Mouse (Mus musculus) left cerebral cortex, adult 2 months (tissue): ENCODE measurements around the gene Dirc2. TPM values are rescaled to one million over a fixed set of nuclear protein-coding genes. Genes with fewer than 3 reads are reported as not detected.

ENCODE experiments used
- DNase-seq, 2 experiments: peaks; one replicate each; pipeline ENCODE4 v3.0.0; 2021 to 2022; ENCODE audit warnings: low spot score in 2 of 2, mixed read lengths in 1 of 2; ENCODE audit errors: extremely low spot score in 1 of 2
- H3K27ac ChIP-seq: fragments of 200-600 bp; 2 replicates; pipeline ENCODE4 v1.8.1; 2022
- H3K4me3 ChIP-seq: fragments of 200-600 bp; 2 replicates; pipeline ENCODE4 v1.8.1; 2022
- CTCF ChIP-seq: fragments of 200-600 bp; IDR thresholded peaks from 2 replicates; pipeline ENCODE4 v1.8.1; 2022; ENCODE audit warnings: antibody characterized with exemption, mild to moderate bottlenecking, moderate library complexity
- intact Hi-C: fragments of 180-260 bp; cut with DNase I; formaldehyde crosslinking; loops from one replicate; pipeline ENCODE4 v1.15.1; 2025
- total RNA-seq, 2 experiments: library from RNA; stranded (reverse); gene quantifications; 2 replicates each; pipeline ENCODE4 v1.2.3; 2021

Dirc2 gene
- total RNA-seq, 2 experiments from 2014 or later = 61.3 to 67.1 TPM

- TF ChIP-seq CTCF = no peak
- no peak overlapping the region for H3K4me3 ChIP-seq
- DNase-seq = peak; percentile 50 to 59
- intact Hi-C loops = no loop called here
- H3K27ac ChIP-seq = no peak overlapping the region
Observed at GRCm38 (mm10) chr16:35701823-35702222, 67.3 kb downstream of the Dirc2 start.

- Histone ChIP-seq H3K4me3 (no peak overlapping the region), H3K27ac (no peak overlapping the region)
- TF ChIP-seq CTCF = no peak
- intact Hi-C loops = no loop called here
- no peak for DNase-seq
Observed at GRCm38 (mm10) chr16:35696103-35696502, 73.1 kb downstream of the Dirc2 start.

GRCm38 (mm10) chr16:35694250-35694846, 74.8 kb downstream of the Dirc2 start:
- intact Hi-C loops = no loop called here
- no peak for TF ChIP-seq CTCF
- no peak for DNase-seq
- no peak overlapping the region for H3K4me3 ChIP-seq
- no peak overlapping the region for H3K27ac ChIP-seq

- Histone ChIP-seq H3K27ac (no peak overlapping the region), H3K4me3 (no peak overlapping the region)
- TF ChIP-seq CTCF = no peak
- intact Hi-C loops = no loop called here
- DNase-seq = no peak
Observed at GRCm38 (mm10) chr16:35691606-35692005, 77.5 kb downstream of the Dirc2 start.

- no peak for TF ChIP-seq CTCF
- Histone ChIP-seq H3K27ac (no peak overlapping the region), H3K4me3 (no peak overlapping the region)
- no peak for DNase-seq
- intact Hi-C loops = no loop called here
Observed at GRCm38 (mm10) chr16:35686491-35686890, 82.7 kb downstream of the Dirc2 start.

GRCm38 (mm10) chr16:35685027-35685426, 84.1 kb downstream of the Dirc2 start:
- TF ChIP-seq CTCF = no peak
- H3K27ac ChIP-seq = no peak overlapping the region
- H3K4me3 ChIP-seq = no peak overlapping the region
- intact Hi-C loops = no loop called here
- no peak for DNase-seq

GRCm38 (mm10) chr16:35681327-35682108, 87.6 kb downstream of the Dirc2 start:
- H3K27ac ChIP-seq = no peak overlapping the region
- DNase-seq = no peak
- intact Hi-C loops = no loop called here

GRCm38 (mm10) chr16:35678476-35678875, 90.7 kb downstream of the Dirc2 start:
- no peak for TF ChIP-seq CTCF

More at GRCm38 (mm10) chr16:35681327-35682108, 87.6 kb downstream of the Dirc2 start:
- TF ChIP-seq CTCF = no peak
- H3K4me3 ChIP-seq = no peak overlapping the region

GRCm38 (mm10) chr16:35677511-35678113, 91.5 kb downstream of the Dirc2 start:
- intact Hi-C loops = no loop called here
- Histone ChIP-seq H3K27ac (no peak overlapping the region), H3K4me3 (no peak overlapping the region)
- TF ChIP-seq CTCF = no peak
- no peak for DNase-seq

More at GRCm38 (mm10) chr16:35678476-35678875, 90.7 kb downstream of the Dirc2 start:
- no peak for DNase-seq
- H3K4me3 ChIP-seq = no peak overlapping the region
- H3K27ac ChIP-seq = no peak overlapping the region
- intact Hi-C loops = no loop called here

GRCm38 (mm10) chr16:35664847-35665246, 104.3 kb downstream of the Dirc2 start:
- no peak for TF ChIP-seq CTCF

GRCm38 (mm10) chr16:35663831-35664414, 105.2 kb downstream of the Dirc2 start:
- DNase-seq = no peak
- Histone ChIP-seq H3K27ac (no peak overlapping the region), H3K4me3 (no peak overlapping the region)
- TF ChIP-seq CTCF = no peak
- intact Hi-C loops = no loop called here

More at GRCm38 (mm10) chr16:35664847-35665246, 104.3 kb downstream of the Dirc2 start:
- DNase-seq = no peak
- intact Hi-C loops = no loop called here
- Histone ChIP-seq H3K4me3 (no peak overlapping the region), H3K27ac (no peak overlapping the region)

GRCm38 (mm10) chr16:35660222-35660621, 108.9 kb downstream of the Dirc2 start:
- intact Hi-C loops = no loop called here
- no peak for TF ChIP-seq CTCF
- no peak overlapping the region for H3K27ac ChIP-seq
- no peak for DNase-seq
- no peak overlapping the region for H3K4me3 ChIP-seq
